Mouse (Mus musculus): ENCODE results near the gene Swt1.

DNA sequence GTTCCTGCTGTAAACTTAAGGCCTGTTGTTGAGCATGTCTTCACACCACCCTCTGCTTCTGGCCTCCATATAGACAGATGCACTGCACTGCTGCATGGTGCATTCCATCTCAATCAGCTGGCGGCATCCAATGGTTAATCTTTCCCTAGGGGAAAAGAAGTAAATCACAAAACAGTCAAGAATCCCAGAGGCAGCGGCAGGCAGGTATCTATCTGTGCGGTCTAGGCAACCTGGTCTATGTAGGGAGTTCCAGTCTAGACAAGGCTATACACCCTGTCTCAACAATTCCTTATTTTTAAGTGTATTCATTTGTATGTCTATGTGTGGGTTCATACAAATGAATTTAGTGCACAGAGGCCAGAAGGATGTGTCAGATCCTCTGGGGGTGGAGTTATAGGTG is 59.8 kb downstream of the Swt1 start:
- TF ChIP-seq CTCF (IDR thresholded peaks at IDR 0.05; ENCODE audit: control insufficient read depth, insufficient read depth, insufficient read length) (no peak), MAX (IDR thresholded peaks at IDR 0.05) (no peak), USF1 (IDR thresholded peaks at IDR 0.05; ENCODE audit: low read depth) (no peak), MYOG (IDR thresholded peaks at IDR 0.05; ENCODE audit: control insufficient read depth, extremely low read depth, insufficient read length) (no peak)

All from C2C12 (cell line).